Mouse (Mus musculus) B cell, adult 2 months (primary cell): ENCODE data around the gene Atxn7.
"Not testable (repeated sequence)": the region's sequence is repeated elsewhere in the genome, so short reads cannot be mapped to it uniquely, and the experiment has no call there.

Experiments
- DNase-seq, 2 experiments: peaks; one replicate each; pipeline ENCODE4 v3.0.0; 2022

The Atxn7 gene

DNA sequence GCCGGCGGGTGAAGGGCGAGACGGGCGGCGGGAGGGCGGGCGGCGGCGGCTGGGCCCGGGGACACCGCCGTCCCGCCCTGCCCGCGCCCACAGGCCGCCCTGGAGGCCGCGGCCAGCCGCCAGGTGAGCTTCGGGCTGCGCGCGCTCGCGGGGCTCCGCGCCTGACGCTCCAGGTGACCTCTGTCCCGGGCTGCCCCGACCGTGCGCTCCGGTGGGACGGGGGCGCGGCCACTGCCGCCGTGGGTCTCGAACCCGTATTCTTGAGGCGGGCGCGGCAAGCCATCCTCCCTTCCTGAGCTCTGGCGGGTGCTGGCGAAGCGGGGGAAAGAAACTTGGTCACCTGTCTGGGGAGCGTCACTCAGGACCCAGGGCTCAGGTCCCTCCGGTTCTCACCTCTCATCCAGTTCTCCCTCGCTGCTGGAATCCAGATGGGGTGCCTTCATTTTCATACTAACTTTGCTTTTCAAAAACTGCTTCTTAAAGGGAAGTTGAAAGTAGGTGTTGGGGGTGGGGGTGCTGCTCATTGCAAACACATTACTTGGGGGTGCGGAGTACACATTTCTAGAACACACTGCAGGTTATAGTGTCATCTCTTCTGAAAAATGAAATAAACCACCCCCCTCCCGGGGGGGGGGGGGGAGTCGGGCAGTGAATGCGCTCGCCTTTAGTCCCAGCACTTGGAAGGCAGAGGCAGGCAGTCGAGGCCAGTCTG lies at the start of gene Atxn7, which contains the start of gene Thoc7:
TSS of gene Atxn7 (plus strand) at position 40 of the 712 bp plus-strand sequence.
TSS of gene Thoc7 (minus strand) at position 452 of the 712 bp plus-strand sequence.
- DNase-seq, result peak; percentile 61 to 69

DNA sequence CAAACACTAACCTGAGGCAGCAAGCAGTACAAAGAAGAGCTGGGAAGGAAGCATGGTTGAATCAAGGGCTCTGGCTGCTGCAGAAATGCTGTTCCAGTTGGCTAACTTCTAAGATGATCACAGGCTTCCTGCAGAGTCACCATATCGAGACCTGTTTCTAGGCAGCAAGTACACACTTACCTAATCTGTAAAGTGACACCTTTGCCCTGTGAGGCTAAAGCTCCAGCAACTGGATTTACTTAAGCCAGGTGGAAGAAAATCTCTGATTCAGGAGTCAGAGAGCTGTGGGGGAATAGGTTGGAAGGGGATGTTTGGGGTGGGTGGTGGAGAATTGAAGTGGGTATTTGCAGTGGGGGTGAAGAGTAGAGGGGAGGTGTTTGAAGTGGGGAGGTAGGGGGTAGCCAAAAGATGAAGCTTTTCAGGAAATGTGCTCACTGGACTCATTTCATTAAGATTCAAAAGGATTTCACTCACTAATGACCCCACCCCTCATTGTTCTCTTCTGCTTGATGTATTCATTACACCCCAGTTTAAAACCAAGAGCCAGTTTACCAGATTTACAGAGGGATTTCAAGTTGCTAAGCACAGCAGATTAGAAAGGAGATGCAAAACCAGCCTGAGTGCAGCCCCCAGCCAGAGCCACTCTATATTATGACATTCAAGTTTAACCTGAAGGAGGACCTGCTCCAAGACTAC lies 46.7 kb upstream of the Atxn7 start, which contains the start of gene Gm281:
TSS of gene Gm281 (minus strand) at position 92 of the 696 bp plus-strand sequence.
- DNase-seq, result no peak

DNA sequence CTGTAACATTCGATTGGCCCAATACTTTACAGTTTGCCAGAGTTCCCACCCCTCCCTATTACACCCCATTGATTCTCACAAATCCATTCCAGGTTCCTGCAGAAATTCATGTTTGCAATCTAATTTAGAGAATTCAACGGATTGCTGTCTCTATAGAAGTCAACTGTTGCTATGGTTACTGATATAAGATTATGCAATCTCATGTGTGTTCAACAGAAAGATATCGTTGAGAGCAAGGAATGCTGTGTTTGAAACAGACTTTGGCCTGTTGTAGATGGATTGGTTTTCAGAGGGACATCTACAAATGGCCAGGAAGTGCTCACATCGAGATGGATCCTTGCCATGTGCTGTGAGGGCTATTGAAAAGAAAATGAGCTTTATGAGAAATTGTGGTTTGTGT lies 46.0 kb upstream of the Atxn7 start:
- DNase-seq, result no peak

DNA sequence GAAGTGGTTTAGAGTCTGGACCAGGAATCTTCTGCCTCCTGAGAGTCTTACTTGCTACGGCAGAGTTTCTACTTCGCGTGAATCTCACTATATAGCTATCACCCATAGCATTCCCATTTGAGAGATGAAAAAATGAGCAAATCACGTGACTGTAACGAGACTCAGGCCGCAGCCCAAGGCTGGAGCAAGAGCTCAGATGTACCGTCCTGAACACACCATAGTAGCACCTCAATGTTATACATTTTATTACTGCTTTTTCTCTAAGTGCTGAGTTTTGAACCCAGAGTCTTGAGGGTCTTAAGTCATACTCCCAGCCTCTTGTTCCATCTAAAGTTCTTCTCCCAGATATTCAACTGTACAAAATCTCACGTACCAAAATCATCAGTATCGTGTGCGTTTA lies 44.0 kb upstream of the Atxn7 start:
- DNase-seq, result no peak

DNA sequence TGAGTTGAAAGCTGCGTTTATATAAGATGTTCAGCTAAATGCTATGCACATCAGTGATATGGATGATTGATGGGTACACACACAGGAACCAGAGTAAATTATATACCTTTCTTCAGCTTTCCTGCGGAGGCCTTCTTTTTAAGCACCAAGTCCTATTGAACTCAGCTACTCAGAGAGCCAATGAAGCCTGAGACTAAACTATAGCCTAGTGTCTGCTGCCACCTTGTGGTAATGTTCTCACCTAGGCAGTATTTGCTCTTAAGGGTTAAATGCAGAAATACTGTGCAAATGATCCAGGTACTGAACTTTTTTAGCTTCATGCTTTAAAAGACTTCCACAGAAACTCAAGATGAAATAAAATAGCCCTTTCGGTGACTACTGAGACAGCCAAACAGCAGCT lies 43.6 kb upstream of the Atxn7 start:
- peak; percentile 49 to 50 for DNase-seq

DNA sequence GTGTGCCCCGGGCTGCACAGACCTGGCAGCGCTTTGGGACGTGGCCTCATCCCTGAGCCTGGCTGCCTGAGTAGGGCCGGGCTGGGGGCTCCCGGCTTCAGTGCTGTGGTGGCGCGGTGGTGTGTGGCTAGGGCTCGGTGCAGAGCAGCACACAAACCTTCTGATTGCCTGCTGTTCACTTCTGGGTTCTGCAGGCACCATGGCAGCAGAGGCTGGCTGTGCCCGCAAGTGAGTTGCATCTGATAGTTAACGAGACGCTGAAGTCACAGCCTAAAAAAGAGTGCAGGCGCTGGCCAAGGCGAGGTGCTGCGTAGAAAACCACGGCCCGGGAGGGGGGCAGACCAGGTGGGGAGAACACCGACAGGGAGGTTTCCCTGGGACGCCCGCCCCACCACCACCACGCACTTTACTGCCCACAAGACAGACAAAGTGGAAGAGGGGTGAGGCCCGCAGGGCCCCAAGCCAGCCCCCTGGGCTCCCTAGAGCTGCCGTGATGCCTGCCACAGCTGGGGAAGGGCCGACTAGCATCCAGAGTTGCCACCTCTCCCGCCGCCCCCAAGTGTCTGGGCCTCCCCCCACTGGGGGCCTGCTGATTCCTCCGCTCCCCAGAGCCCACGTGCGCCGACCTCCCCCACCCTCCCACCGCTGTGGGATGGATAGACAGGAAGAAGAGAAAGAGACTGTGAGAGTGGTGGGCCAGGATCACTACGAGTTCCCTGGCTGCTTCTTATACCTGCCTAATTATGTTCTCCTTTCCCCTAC lies 27.8 kb upstream of the Atxn7 start:
- DNase-seq, result no peak

DNA sequence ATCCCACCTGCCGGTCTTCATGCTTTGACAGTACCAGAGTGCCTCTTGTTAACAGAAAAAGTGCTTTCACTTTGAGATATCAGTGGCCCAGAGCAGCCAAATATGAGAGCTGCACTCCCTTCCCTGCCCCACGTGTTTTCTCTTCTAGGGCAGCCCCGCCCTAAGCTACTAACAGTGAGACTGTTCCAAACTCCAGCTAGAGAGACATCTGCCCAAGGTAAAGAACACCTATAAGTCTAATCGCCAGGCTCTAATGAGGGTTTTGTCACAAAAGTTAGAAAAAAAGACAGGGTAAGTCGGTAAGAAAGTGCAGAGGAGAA lies 27.2 kb upstream of the Atxn7 start:
- no peak for DNase-seq

DNA sequence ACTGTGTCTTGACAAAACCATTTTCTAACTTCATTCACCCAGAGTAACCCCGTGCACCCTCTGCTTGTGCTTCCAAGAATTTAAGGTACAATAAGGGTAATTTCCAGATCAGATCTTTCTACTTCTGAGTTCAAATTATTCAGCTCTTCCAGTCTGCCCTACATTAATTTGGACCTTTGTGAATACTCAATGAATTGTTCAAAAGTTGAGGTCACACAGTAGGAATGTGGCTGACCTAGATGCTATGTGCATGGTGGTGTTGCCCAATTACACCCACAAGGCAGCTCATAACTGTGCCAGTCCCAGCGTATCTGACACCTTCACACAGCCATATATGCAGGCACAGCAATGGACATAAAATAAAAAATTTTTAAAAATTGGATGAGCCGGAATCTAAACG lies 16.6 kb upstream of the Atxn7 start:
- DNase-seq, result no peak

DNA sequence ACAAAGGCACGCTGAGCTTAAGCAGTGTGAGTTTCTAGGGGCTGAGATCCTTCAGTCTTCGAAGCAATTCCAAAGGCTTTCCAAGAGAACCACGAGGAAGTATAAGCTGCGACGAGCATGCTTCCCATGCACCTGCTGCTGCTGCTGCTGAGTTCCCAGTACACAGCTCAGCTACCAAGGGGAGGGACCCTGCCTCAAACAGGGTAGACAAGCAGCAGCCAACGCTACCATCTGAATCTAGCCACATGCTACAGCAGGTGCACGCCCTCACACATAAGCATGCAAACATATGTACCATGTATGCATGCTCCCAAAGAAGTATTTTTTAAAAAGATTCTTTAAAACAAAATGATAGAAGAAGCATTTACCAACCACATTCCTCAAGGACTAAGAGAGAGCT lies 12.9 kb upstream of the Atxn7 start:
- no peak for DNase-seq

DNA sequence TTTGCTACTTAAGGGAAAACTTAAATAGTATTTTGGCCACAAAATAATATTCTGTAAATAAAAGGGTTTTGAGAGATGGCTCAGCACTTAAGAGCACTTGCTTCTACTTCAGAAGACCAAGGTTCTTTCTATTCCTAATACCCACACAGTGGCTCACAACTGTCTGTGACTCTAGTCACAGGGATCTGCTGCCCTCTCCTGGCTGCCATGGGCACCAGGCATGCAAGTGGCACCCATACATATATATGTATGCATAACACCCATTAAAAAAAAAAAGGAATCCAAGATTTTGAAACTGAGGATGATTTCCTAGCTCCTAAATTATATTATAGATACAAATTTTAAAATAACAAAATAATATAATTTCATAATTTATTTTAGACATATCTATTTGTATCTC lies 10.8 kb upstream of the Atxn7 start:
- DNase-seq, result peak; percentile 55 to 62

DNA sequence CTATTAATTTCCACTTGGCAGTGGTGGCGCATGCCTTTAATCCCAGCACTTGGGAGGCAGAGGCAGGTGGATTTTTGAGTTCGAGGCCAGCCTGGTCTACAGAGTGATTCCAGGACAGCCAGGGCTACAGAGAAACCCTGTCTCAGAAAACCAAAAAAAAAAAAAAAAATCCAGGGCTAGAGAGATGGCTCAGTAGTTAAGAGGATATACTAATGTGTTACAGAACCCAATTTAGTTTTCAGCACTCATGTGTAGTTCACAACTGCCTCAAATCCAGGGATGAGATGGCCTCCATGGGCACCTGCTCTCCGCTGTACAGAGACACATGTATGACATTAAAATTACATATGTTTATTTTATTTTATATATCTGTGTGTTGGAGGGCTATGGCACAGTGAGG lies 9.1 kb upstream of the Atxn7 start:
- DNase-seq, result not testable (repeated sequence)

DNA sequence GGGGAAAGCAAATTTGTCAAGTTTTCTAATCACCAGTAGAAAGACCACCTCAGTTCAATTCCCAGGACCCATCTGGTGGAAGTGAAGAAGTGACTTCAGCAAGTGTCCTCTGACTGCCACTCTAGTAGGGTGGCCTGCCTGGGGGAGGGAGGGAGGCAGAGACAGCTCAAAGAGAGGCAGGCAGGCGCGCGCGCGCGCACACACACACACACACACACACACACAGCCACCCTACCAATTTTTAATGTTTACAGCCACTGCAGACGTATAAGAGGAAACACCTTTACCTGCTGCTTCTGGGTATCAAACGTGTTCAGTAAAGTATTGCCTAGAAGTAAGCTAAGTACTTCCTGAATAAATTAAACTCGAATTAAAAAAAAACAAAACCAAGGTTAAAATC lies 1.2 kb upstream of the Atxn7 start:
- DNase-seq, result peak; percentile 52 to 55

DNA sequence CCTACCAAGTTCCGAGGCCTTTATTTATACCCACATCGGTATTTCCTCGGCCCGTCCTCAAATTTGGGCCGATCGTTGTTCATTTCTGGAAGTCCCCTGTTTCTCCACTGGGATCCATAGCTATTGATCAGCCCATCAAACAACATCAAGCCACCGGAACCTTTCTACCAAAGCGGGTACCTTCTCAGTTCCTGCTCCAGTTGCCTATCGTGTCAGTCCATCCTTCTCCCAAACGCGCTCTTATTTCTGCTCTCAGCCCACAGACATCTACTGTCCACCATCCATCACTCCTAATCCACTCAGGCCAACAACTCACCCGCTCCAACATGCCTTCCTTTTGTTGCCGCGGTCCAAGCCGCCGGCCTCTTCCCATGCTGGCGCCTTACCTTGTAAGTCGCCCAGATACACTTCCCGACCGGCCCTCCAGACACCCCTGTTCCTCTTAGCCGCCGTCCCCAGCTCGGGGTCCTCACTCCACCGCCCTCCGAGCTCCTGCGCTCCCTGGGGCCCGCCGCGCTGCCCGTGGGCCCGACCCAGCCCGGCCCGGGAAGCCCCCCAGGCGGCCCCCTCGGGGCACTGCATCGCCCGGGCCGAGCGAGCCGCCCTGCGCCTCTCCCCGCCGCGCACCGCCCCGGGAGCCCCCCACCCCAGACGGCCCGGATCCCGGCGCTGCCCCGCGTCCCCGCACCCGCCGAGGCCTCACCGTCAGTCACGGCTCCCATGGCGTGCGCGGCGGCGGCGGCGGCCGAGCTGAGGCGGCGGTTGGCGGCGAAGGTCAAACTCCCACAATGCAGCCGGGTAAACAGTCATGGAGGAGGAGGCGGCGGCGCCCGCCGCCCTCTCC lies 536 bp upstream of the Atxn7 start:
- DNase-seq, result peak; percentile 69 to 72

DNA sequence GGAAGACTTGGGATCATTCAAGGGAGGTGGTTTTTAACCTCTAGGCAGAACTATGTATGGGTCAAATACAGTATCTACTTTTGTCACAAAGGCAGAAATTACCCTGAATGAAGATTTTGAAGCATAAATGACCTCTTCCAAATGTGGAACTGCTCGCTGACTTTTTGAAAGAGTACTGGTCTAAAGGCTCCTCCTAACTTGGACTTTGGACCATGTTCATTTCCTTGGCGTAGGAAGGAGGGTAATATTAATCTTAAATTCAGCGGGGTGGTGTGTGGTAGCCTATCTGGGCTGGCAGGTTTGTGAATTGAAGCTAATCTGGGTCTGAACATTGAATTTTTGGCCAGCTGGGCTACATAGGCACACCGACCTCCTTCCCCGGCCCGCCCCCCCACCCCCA lies 1.2 kb downstream of the Atxn7 start:
- no peak for DNase-seq

DNA sequence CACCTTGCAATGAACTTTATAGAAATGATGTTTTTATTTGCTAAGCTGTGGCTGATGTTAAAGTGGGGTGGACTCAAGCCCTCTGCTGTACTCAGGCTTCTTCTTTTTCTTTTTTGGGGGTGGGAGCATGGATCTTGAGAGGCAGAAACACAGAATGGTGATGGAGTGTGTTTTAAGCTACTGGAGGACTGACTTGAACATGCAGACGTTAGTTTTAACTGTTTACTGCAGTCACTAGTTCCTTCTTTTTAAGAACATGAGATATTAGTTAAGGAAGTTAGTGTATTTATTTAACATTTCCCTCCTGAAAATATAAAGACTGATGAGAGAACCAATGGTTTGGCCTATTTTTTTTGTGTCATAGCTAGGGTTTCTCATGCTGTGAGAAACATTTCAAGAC lies 2.3 kb downstream of the Atxn7 start:
- DNase-seq, result no peak

DNA sequence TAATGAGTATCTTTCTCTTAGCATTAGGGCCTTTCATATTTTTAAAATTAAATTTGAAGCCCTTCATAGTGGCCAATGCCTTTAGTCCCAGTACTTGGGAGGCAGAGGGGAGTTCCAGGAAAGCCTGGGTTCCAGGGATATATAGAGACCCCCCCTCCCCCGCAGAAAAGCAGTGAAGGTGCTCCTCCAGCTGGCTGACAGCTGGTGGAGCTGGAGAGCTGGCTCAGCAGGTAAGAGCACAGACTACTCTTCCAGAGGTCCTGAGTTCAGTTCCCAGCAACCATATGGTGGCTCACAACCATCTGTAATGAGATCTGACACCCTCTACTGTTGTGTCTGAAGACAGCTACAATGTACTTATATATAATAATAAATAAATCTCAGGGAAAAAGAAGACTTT lies 6.4 kb downstream of the Atxn7 start:
- DNase-seq, result no peak

DNA sequence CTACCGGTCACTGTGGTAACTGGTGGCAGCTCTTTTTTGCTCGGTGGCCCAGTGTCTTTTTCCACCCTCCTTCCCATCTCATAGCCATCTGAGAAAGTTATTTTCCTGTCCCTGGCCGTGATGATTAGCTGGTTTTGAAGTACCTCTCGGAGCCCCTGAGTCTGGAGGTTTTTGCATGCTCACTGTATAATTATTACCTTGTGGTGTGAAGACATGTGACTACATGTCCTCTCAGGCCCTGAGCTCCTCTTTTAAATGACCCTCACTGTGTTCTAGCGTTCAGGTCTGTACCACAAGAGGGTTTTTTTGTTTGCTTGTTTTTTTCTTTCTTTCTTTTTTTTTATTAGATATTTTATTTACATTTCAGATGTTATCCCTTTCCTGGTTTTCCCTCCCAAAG lies 7.2 kb downstream of the Atxn7 start:
- no peak for DNase-seq

DNA sequence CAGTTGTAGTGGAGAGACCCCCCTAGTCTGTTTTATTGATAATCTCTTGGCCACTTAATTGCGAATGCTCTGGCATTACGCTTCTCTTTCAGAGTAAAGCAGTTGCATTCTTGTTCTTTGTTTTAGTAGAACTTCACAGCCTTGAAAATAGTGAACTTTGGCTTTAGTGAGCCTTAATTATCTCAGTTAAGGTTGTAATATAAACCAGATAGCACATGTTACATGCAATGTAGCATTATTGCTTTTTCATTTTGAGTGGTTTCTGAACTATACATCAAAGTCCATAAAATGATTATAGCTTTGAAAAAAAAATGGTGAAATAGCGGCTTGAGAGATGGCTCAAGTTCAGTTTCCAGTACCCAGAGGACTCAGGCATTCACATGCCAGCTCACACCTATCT lies 9.3 kb downstream of the Atxn7 start:
- DNase-seq, result no peak

DNA sequence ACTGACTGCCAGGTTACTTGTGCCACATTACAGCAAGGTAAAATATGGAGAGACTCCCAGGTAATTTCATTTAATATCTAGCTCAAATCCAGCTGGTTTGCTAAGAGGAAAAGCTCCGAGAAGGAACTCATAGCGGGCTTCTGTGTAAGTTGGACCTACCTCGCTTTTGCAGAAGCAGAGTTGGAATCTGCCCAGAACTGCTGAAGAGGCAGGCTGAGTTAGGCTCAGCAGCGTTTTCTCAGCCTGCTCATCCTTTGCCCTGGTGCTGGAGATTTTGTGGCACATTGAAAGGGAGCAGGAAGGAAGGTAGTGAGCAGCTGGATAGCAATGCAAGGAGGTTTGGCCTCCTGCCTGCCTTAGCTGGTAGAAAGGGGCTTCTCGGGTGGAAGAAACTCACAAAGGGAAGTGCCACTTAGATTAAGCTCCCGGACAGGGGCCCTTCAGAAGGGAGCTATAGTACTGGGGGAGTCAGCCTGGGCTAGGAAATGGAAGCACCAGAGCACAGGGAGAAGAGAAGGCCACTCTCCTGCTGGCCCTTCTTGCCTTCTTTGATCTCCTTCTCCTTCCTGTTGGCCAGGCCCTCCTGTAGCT lies 10.5 kb downstream of the Atxn7 start:
- no peak for DNase-seq

DNA sequence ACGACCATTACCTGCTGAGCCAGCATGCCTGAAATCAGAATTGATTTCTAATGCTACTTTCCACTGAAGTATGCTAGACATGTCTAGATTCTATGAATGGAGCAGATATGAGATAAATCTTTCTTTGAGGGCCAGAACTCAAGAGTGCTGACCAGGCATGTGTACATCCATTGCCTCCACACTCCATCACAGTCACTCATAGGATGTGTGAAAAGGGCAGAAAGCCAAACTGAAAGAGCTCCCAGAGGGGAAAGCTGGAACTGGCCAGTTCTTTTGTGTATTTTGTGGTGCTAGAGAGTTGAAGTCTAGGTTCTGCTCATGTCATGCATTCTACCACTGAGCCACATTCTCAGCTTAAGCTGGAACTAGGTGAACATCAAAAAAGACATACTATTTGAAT lies 16.3 kb downstream of the Atxn7 start:
- no peak for DNase-seq

DNA sequence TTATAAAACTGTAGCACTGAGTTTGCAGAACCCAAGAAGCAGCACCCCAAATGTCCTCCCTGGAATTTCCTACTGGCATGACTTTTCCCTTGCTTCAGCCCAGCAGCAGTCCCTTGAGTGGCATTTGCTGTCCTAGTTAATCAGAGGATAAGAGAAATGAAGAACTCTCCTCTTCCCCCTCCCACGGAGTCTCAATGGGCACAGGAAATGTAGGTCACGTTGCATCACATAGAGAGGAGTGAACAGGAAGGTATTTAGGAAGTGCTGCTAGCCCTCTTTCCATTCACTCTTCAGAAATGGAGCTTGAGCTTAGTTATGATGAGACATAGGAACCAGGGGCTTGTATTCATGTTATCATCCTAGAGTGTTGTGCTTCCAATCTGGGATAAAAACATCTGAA lies 20.0 kb downstream of the Atxn7 start:
- no peak for DNase-seq

DNA sequence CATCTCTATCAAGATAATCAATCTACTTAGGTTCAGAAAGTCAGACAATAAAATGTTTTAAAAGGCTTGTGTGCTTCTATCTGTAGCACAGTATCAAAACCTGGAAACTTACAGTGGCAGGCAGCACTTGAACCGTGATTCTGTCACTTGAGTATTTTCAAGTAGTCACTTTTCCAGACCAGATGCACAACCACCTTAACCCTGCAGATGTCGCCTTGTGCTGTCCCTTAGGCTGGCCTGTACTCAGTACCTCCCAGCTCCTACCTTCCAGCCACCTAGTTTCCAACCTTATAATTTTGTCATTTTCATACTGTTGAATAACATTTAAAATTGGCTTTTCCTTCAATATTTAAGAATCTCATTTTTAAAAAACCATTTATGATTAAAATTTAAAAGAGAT lies 20.9 kb downstream of the Atxn7 start:
- no peak for DNase-seq

DNA sequence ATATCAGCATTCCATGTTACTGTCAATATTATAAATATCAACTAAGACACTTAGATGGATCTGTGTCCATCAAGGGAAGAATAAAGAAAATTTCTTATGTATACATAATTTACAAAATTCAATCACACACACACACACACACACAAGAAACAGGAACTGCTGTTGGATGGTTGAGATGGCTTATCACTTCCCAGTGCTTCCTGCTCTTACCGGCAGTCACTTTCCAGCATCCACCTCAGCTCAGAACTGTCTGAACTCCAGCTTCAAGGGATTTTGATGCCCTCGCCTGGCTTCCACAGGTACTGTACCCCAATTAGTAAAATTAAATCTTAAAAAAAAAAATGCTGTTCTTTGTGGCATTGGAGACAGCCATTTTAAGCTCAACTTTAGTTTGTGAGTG lies 27.2 kb downstream of the Atxn7 start:
- no peak for DNase-seq
